Mouse (Mus musculus) liver, embryonic 14.5 days (tissue): Measurements from ENCODE around the gene Ccnk.

ENCODE experiments used
- CTCF ChIP-seq: IDR thresholded peaks from 2 replicates; pipeline ENCODE4 v1.5.1; 2016; ENCODE audit warnings: antibody characterized with exemption, low read depth, control low read depth
- EP300 ChIP-seq: IDR thresholded peaks from 2 replicates; pipeline ENCODE4 v1.6.1; 2016; ENCODE audit warnings: antibody characterized with exemption, low read depth

GRCm38 (mm10) chr12:108149764-108150163 lies 29.6 kb upstream of the Ccnk start:
- TF ChIP-seq EP300: no peak
- no peak; the same call in 1 of the 2 replicates for TF ChIP-seq CTCF
